Comparison of ENCODE assay signal across 9 mouse cellular contexts in genomic region chr5:114323791-114324507, GRCm38 (mm10). TPM values are rescaled to one million over a fixed set of nuclear protein-coding genes. Genes with fewer than 3 reads are reported as not detected.
A peak's percentile ranks its signal among the peaks of the same experiment; 100 is the strongest.
DNase-seq lines count a peak whose midpoint lies in the region; ATAC-seq and TF ChIP-seq lines count a peak whose summit lies in the region.
"Had no signal": no experiment of that assay in that cellular context is flagged by ENCODE, and none has a peak within 500 bp of the region (broad histone marks: within the 10 kb centered on the region; RNA-seq: fewer than 3 reads in every experiment).

No protein-coding gene starts in this region.

- peaks cover 13% of the 10 kb centered on the region for H3K4me1 ChIP-seq in heart, embryonic 10.5 days
- H3K4me1 ChIP-seq in embryonic facial prominence, embryonic 12.5 days, result no peaks in the 10 kb centered on the region
- H3K4me1 ChIP-seq in hindbrain, embryonic 13.5 days (replicated peaks), result peaks cover 8% of the 10 kb centered on the region; the same call in 1 of the 2 replicates
- H3K4me1 ChIP-seq in liver, adult 2 months (ENCODE audit: control insufficient read depth, insufficient read depth, low read length), result no peaks in the 10 kb centered on the region
- no peaks in the 10 kb centered on the region for H3K4me1 ChIP-seq in midbrain, postnatal 0 days (ENCODE audit: insufficient read depth, low read length)
- peaks cover 15% of the 10 kb centered on the region for H3K4me1 ChIP-seq in thymus, adult 2 months (replicated peaks; ENCODE audit: control insufficient read depth, insufficient read depth, low read length)

- no peak overlapping the region for H3K27ac ChIP-seq in heart, embryonic 10.5 days
- H3K27ac ChIP-seq in embryonic facial prominence, embryonic 12.5 days, result no peak overlapping the region
- no peak overlapping the region for H3K27ac ChIP-seq in hindbrain, embryonic 13.5 days
- H3K27ac ChIP-seq in liver, adult 2 months (replicated peaks; ENCODE audit: insufficient read depth, low read depth, low read length), result no peak overlapping the region
- no peak overlapping the region for H3K27ac ChIP-seq in midbrain, postnatal 0 days (ENCODE audit: low read depth, low read length)
- H3K27ac ChIP-seq in thymus, adult 2 months (ENCODE audit: control insufficient read depth, insufficient read depth, low read length), result peak overlapping the region; percentile 11; the same call in 1 of the 2 replicates
- H3K27ac ChIP-seq: macrophage had no signal

- no peak for DNase-seq in heart, embryonic 10.5 days (ENCODE audit: low spot score)
- no peak for DNase-seq in heart, adult 8-10 months (ENCODE audit: low spot score)
- DNase-seq in MN1 (ENCODE audit: low spot score), result peak; percentile 52
- DNase-seq in liver, adult 2 months (ENCODE audit: extremely low read depth, low read depth, low spot score), result no peak
- peak; percentile 54 for DNase-seq in midbrain, postnatal 0 days (ENCODE audit: low spot score)
- peak; percentile 54 for DNase-seq in thymus, adult 2 months

- peak; percentile 53 for TF ChIP-seq CTCF in liver, adult 2 months (IDR thresholded peaks at IDR 0.05; ENCODE audit: low read depth, low read length)
- TF ChIP-seq CTCF in midbrain, postnatal 0 days (IDR thresholded peaks at IDR 0.05), result peak; percentile 69
- TF ChIP-seq CTCF in thymus, adult 2 months (IDR thresholded peaks at IDR 0.05; ENCODE audit: borderline replicate concordance, control insufficient read depth, extremely low read depth, insufficient read depth, low read length, poor library complexity), result peak; percentile 41; the same call in 1 of the 2 replicates

- H3K36me3 ChIP-seq in heart, embryonic 10.5 days, result no peaks in the 10 kb centered on the region
- H3K36me3 ChIP-seq in embryonic facial prominence, embryonic 12.5 days, result no peaks in the 10 kb centered on the region
- no peaks in the 10 kb centered on the region for H3K36me3 ChIP-seq in hindbrain, embryonic 13.5 days
- no peaks in the 10 kb centered on the region for H3K36me3 ChIP-seq in liver, adult 2 months (ENCODE audit: control insufficient read depth, insufficient read depth, low read length)
- no peaks in the 10 kb centered on the region for H3K36me3 ChIP-seq in midbrain, postnatal 0 days (ENCODE audit: insufficient read depth, low read length)
- H3K36me3 ChIP-seq in thymus, adult 2 months (ENCODE audit: control insufficient read depth, insufficient read depth, low read length), result no peaks in the 10 kb centered on the region

- 24% methylated on average over 16 of the region's 16 CpGs for WGBS in heart, embryonic 10.5 days
- 19% methylated on average over 16 of the region's 16 CpGs for WGBS in embryonic facial prominence, embryonic 12.5 days
- WGBS in hindbrain, embryonic 13.5 days, result 25% methylated on average over 16 of the region's 16 CpGs
- WGBS in liver, adult 2 months, result 22% methylated on average over 16 of the region's 16 CpGs
- 10% methylated on average over 16 of the region's 16 CpGs for WGBS in midbrain, postnatal 0 days
- 19% methylated on average over 16 of the region's 16 CpGs for WGBS in thymus, adult 2 months

- H3K9me3 ChIP-seq in heart, embryonic 10.5 days, result no peaks in the 10 kb centered on the region
- H3K9me3 ChIP-seq in embryonic facial prominence, embryonic 12.5 days, result no peaks in the 10 kb centered on the region
- H3K9me3 ChIP-seq in hindbrain, embryonic 13.5 days, result no peaks in the 10 kb centered on the region
- H3K9me3 ChIP-seq in midbrain, postnatal 0 days (ENCODE audit: low read length), result no peaks in the 10 kb centered on the region

- 0 out of 2 replicates have a peak overlapping the region, but pooled peaks have one; percentile 19 for H3K4me3 ChIP-seq in heart, embryonic 10.5 days
- H3K4me3 ChIP-seq in embryonic facial prominence, embryonic 12.5 days, result no peak overlapping the region
- H3K4me3 ChIP-seq in hindbrain, embryonic 13.5 days, result no peak overlapping the region
- H3K4me3 ChIP-seq in liver, adult 2 months (ENCODE audit: insufficient read depth, low read depth, low read length), result no peak overlapping the region
- H3K4me3 ChIP-seq in midbrain, postnatal 0 days (ENCODE audit: low read depth, low read length), result no peak overlapping the region
- H3K4me3 ChIP-seq in thymus, adult 2 months (ENCODE audit: control insufficient read depth, insufficient read depth, low read length), result peak overlapping the region; percentile 25; the same call in 1 of the 2 replicates

- H3K9ac ChIP-seq in embryonic facial prominence, embryonic 12.5 days, result 0 out of 2 replicates have a peak overlapping the region, but pooled peaks have one; percentile 15
- H3K9ac ChIP-seq in hindbrain, embryonic 13.5 days, result no peak overlapping the region
- no peak overlapping the region for H3K9ac ChIP-seq in liver, adult 2 months (ENCODE audit: low read depth, low read length)
- no peak overlapping the region for H3K9ac ChIP-seq in midbrain, postnatal 0 days (replicated peaks; ENCODE audit: low read length, poor library complexity, severe bottlenecking)

- ATAC-seq in embryonic facial prominence, embryonic 12.5 days (ENCODE audit: insufficient number of reproducible peaks, insufficient read depth, low FRiP score, low TSS enrichment), result no peak
- ATAC-seq in hindbrain, embryonic 13.5 days (ENCODE audit: low FRiP score), result no peak
- ATAC-seq in midbrain, postnatal 0 days (ENCODE audit: low FRiP score), result no peak

- TF ChIP-seq POLR2A in liver, adult 2 months (IDR thresholded peaks at IDR 0.05; ENCODE audit: extremely low read depth, insufficient read depth, low read length), result no peak
- no peak for TF ChIP-seq POLR2A in thymus, adult 2 months (IDR thresholded peaks at IDR 0.05; ENCODE audit: control insufficient read depth, extremely low read depth, insufficient read depth, low read length, poor library complexity)

- H3K27me3 ChIP-seq in heart, embryonic 10.5 days (ENCODE audit: insufficient read depth, poor library complexity, severe bottlenecking), result peaks cover 18% of the 10 kb centered on the region
- H3K27me3 ChIP-seq in embryonic facial prominence, embryonic 12.5 days, result no peaks in the 10 kb centered on the region
- peaks cover 17% of the 10 kb centered on the region; the same call in 1 of the 2 replicates for H3K27me3 ChIP-seq in hindbrain, embryonic 13.5 days
- no peaks in the 10 kb centered on the region for H3K27me3 ChIP-seq in liver, adult 2 months (ENCODE audit: control insufficient read depth, insufficient read depth, low read length)
- no peaks in the 10 kb centered on the region for H3K27me3 ChIP-seq in midbrain, postnatal 0 days (ENCODE audit: insufficient read depth, low read length)
- no peaks in the 10 kb centered on the region for H3K27me3 ChIP-seq in thymus, adult 2 months (ENCODE audit: control insufficient read depth, insufficient read depth, low read length)

- no peaks in the 10 kb centered on the region for H3K79me2 ChIP-seq in liver, adult 2 months (ENCODE audit: control insufficient read depth, insufficient read depth, low read length)

- peak overlapping the region; percentile 30 for H3K4me2 ChIP-seq in embryonic facial prominence, embryonic 12.5 days (replicated peaks)
- peak overlapping the region; percentile 0; the same call in 1 of the 2 replicates for H3K4me2 ChIP-seq in hindbrain, embryonic 13.5 days
- peak overlapping the region; percentile 16; the same call in 1 of the 2 replicates for H3K4me2 ChIP-seq in midbrain, postnatal 0 days (ENCODE audit: low read depth, low read length, poor library complexity, severe bottlenecking)

RNA-seq across cellular contexts. Expression of gene Myo1h, which starts 35.0 kb away (rescaled TPM):
- 0.71 and 0.82 TPM in 2 replicates for polyA plus RNA-seq in heart, embryonic 10.5 days (2016; fragmentation: Nextera tagmentation; extraction: Ambion mirVana)
- under 1 TPM; 0.19 to 0.31 (median 0.22) TPM for total RNA-seq in heart, adult 8-10 months (2022)
- polyA plus RNA-seq in embryonic facial prominence, embryonic 12.5 days (2016; fragmentation: Nextera tagmentation; extraction: Ambion mirVana), result 1.7 and 1.9 TPM in 2 replicates
- polyA plus RNA-seq in hindbrain, embryonic 13.5 days (2015; fragmentation: Nextera tagmentation; extraction: Ambion mirVana), result 0.93 and 1.3 TPM in 2 replicates
- total RNA-seq in liver, adult 2 months (2014; rRNA removed), result 0.09 and 0.27 TPM in 2 replicates
- not detected in 2 replicates for polyA plus RNA-seq in liver, adult 2 months (2012; rRNA removed)
- total RNA-seq in midbrain, postnatal 0 days (2014; rRNA removed), result 0.33 and 0.60 TPM in 2 replicates
- polyA plus RNA-seq in midbrain, postnatal 0 days (2015; fragmentation: Nextera tagmentation; extraction: Ambion mirVana), result 0.43 and 0.56 TPM in 2 replicates
- polyA plus RNA-seq in thymus, adult 2 months (2012; rRNA removed), result 0.69 and 0.80 TPM in 2 replicates

RNA-seq across cellular contexts. Expression of gene Foxn4, which starts 50.3 kb away (rescaled TPM):
- not detected in 2 replicates for polyA plus RNA-seq in heart, embryonic 10.5 days (2016; fragmentation: Nextera tagmentation; extraction: Ambion mirVana)
- total RNA-seq in heart, adult 8-10 months (2022), result not detected
- 1.7 and 2.2 TPM in 2 replicates for polyA plus RNA-seq in embryonic facial prominence, embryonic 12.5 days (2016; fragmentation: Nextera tagmentation; extraction: Ambion mirVana)
- polyA plus RNA-seq in hindbrain, embryonic 13.5 days (2015; fragmentation: Nextera tagmentation; extraction: Ambion mirVana), result 1.0 and 2.9 TPM in 2 replicates
- not detected in 2 replicates for total RNA-seq in liver, adult 2 months (2014; rRNA removed)
- not detected in 2 replicates for polyA plus RNA-seq in liver, adult 2 months (2012; rRNA removed)
- 0.24 and 0.66 TPM in 2 replicates for total RNA-seq in midbrain, postnatal 0 days (2014; rRNA removed)
- 0.35 and 0.38 TPM in 2 replicates for polyA plus RNA-seq in midbrain, postnatal 0 days (2015; fragmentation: Nextera tagmentation; extraction: Ambion mirVana)
- 0.20 and 0.26 TPM in 2 replicates for polyA plus RNA-seq in thymus, adult 2 months (2012; rRNA removed)
- polyA plus RNA-seq: macrophage had no signal

RNA-seq across cellular contexts. Expression of gene Kctd10, which starts 56.4 kb away (rescaled TPM):
- polyA plus RNA-seq in heart, embryonic 10.5 days (2016; fragmentation: Nextera tagmentation; extraction: Ambion mirVana), result 105 and 113 TPM in 2 replicates
- 10 to 100 TPM; 39.6 to 55.1 (median 44.7) TPM for total RNA-seq in heart, adult 8-10 months (2022)
- 115 TPM in 2 replicates for polyA plus RNA-seq in embryonic facial prominence, embryonic 12.5 days (2016; fragmentation: Nextera tagmentation; extraction: Ambion mirVana)
- polyA plus RNA-seq in hindbrain, embryonic 13.5 days (2015; fragmentation: Nextera tagmentation; extraction: Ambion mirVana), result 77.7 and 86.5 TPM in 2 replicates
- 11.4 and 12.8 TPM in 2 replicates for total RNA-seq in liver, adult 2 months (2014; rRNA removed)
- 14.4 and 15.1 TPM in 2 replicates for polyA plus RNA-seq in liver, adult 2 months (2012; rRNA removed)
- total RNA-seq in midbrain, postnatal 0 days (2014; rRNA removed), result 49.7 and 65.1 TPM in 2 replicates
- polyA plus RNA-seq in midbrain, postnatal 0 days (2015; fragmentation: Nextera tagmentation; extraction: Ambion mirVana), result 51.8 and 54.5 TPM in 2 replicates
- polyA plus RNA-seq in thymus, adult 2 months (2012; rRNA removed), result 76.3 and 87.7 TPM in 2 replicates

RNA-seq across cellular contexts. Expression of gene Ube3b, which starts 56.5 kb away (rescaled TPM):
- 47.9 and 59.0 TPM in 2 replicates for polyA plus RNA-seq in heart, embryonic 10.5 days (2016; fragmentation: Nextera tagmentation; extraction: Ambion mirVana)
- 100 to 1,000 TPM in 3 of 4 experiments, 10 to 100 TPM in 1; 98.7 to 113 (median 104) TPM for total RNA-seq in heart, adult 8-10 months (2022)
- 50.4 and 50.7 TPM in 2 replicates for polyA plus RNA-seq in embryonic facial prominence, embryonic 12.5 days (2016; fragmentation: Nextera tagmentation; extraction: Ambion mirVana)
- 41.4 and 41.6 TPM in 2 replicates for polyA plus RNA-seq in hindbrain, embryonic 13.5 days (2015; fragmentation: Nextera tagmentation; extraction: Ambion mirVana)
- total RNA-seq in liver, adult 2 months (2014; rRNA removed), result 15.8 and 21.2 TPM in 2 replicates
- 46.2 and 52.3 TPM in 2 replicates for polyA plus RNA-seq in liver, adult 2 months (2012; rRNA removed)
- 47.3 and 58.3 TPM in 2 replicates for total RNA-seq in midbrain, postnatal 0 days (2014; rRNA removed)
- 26.8 and 26.9 TPM in 2 replicates for polyA plus RNA-seq in midbrain, postnatal 0 days (2015; fragmentation: Nextera tagmentation; extraction: Ambion mirVana)
- 123 and 133 TPM in 2 replicates for polyA plus RNA-seq in thymus, adult 2 months (2012; rRNA removed)

Comparison
In these comparisons a context has a peak if more than half of its experiments do, and no peak if none do; other contexts are left out.
1. DNase-seq: peak in MN1 (single experiment), midbrain, postnatal 0 days (single experiment) and thymus, adult 2 months (single experiment); none in heart, embryonic 10.5 days (single experiment), heart, adult 8-10 months (single experiment) and liver, adult 2 months (single experiment).
2. H3K4me3 ChIP-seq: peak in heart, embryonic 10.5 days (single experiment) and thymus, adult 2 months (single experiment); none in embryonic facial prominence, embryonic 12.5 days (single experiment), hindbrain, embryonic 13.5 days (single experiment), liver, adult 2 months (single experiment) and midbrain, postnatal 0 days (single experiment).
3. Peak in every context shown above with its lines, with median percentiles within 50 percentile points of each other: H3K4me2 ChIP-seq and CTCF ChIP-seq.